ENCODE assay signal across 12 mouse cellular contexts in the genomic region with DNA sequence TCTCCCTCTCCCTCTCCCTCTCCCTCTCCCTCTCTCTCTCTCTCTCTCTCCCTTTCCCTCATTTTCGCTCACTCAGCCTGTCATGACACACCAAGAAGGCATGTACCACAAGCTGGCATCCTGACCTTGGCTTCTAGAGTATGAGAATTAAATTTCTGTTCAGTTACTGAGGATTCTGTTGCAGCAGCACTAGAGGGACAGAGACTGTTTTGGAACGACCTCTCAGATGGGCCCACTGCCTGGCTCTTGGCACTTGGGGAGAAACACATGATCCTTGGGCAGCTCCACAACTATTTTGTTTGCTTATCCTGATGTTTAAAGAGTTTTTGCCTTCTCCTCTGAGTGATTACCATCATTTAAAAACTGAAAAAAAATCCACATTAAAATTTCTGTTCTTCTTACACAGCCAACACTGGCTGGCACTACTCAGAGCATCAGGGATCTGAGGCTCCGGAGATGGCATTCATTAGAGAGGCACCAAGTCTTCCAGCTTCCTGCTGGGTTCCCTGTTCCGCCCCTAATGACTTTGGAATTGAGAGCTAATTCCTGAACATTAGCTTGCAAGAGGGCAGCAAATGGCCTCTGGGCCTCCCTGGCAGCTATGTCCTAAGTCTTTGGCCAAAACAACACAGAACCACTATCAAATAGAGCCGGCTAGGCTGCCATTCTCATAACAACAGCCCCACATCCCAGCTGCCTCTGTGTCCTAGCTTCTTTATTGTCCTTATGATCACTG.
DNase-seq lines count a peak whose midpoint lies in the region; ATAC-seq and TF ChIP-seq lines count a peak whose summit lies in the region.
"Had no signal": no experiment of that assay in that cellular context is flagged by ENCODE, and none has a peak within 500 bp of the region (broad histone marks: within the 10 kb centered on the region; RNA-seq: fewer than 3 reads in every experiment).

No protein-coding gene starts in this region.

- H3K27me3 ChIP-seq in liver, adult 2 months (ENCODE audit: control insufficient read depth, insufficient read depth, low read length), result no peaks in the 10 kb centered on the region
- no peaks in the 10 kb centered on the region for H3K27me3 ChIP-seq in liver, embryonic 12.5 days (replicated peaks)
- no peaks in the 10 kb centered on the region for H3K27me3 ChIP-seq in cerebellum, adult 2 months (ENCODE audit: control insufficient read depth, insufficient read depth, low read length)
- no peaks in the 10 kb centered on the region for H3K27me3 ChIP-seq in midbrain, embryonic 13.5 days
- H3K27me3 ChIP-seq: embryonic facial prominence, embryonic 13.5 days; limb, embryonic 12.5 days had no signal

- WGBS in liver, adult 2 months, result 25% methylated on average over 5 of the region's 5 CpGs
- 50% methylated on average over 4 of the region's 5 CpGs for WGBS in liver, embryonic 12.5 days (ENCODE audit: insufficient replicate concordance)
- WGBS in cerebellum, adult 2 months, result 16% methylated on average over 5 of the region's 5 CpGs
- WGBS in midbrain, embryonic 13.5 days, result 57% methylated on average over 5 of the region's 5 CpGs

- H3K79me2 ChIP-seq in liver, adult 2 months (ENCODE audit: control insufficient read depth, insufficient read depth, low read length), result no peaks in the 10 kb centered on the region

- no peaks in the 10 kb centered on the region for H3K9me3 ChIP-seq in liver, embryonic 12.5 days (replicated peaks)
- H3K9me3 ChIP-seq in midbrain, embryonic 13.5 days, result no peaks in the 10 kb centered on the region
- H3K9me3 ChIP-seq: embryonic facial prominence, embryonic 13.5 days; limb, embryonic 12.5 days had no signal

- H3K9ac ChIP-seq in liver, adult 2 months (ENCODE audit: low read depth, low read length), result 0 out of 2 replicates have a peak overlapping the region, but pooled peaks have one; percentile 47
- no peak overlapping the region for H3K9ac ChIP-seq in liver, embryonic 12.5 days
- no peak overlapping the region for H3K9ac ChIP-seq in midbrain, embryonic 13.5 days (replicated peaks)
- H3K9ac ChIP-seq: embryonic facial prominence, embryonic 13.5 days; limb, embryonic 12.5 days had no signal

- DNase-seq in liver, adult 2 months (ENCODE audit: extremely low read depth, low read depth, low spot score), result peak; percentile 90
- peak; percentile 47 for DNase-seq in adrenal gland, adult 8-10 months
- DNase-seq in cerebellum, adult 2 months, result peak; percentile 34 to 67
- DNase-seq in gastrocnemius, postnatal 25 days, result peak; percentile 76
- no peak for DNase-seq in layer of hippocampus, adult 9-10 months (ENCODE audit: low spot score)
- no peak for DNase-seq in heart, adult 18-20 months
- DNase-seq: kidney, postnatal 14 days; thymus, postnatal 36 days had no signal

- no peak overlapping the region for H3K4me2 ChIP-seq in liver, embryonic 12.5 days
- no peak overlapping the region for H3K4me2 ChIP-seq in midbrain, embryonic 13.5 days (replicated peaks)
- H3K4me2 ChIP-seq: embryonic facial prominence, embryonic 13.5 days; limb, embryonic 12.5 days had no signal

- no peak for ATAC-seq in liver, embryonic 12.5 days
- ATAC-seq in midbrain, embryonic 13.5 days, result no peak

- TF ChIP-seq CTCF in liver, adult 2 months (IDR thresholded peaks at IDR 0.05; ENCODE audit: low read depth, low read length), result no peak
- no peak for TF ChIP-seq CTCF in cerebellum, adult 2 months (IDR thresholded peaks at IDR 0.05; ENCODE audit: borderline replicate concordance, insufficient read depth, low read depth, low read length)

- no peak for TF ChIP-seq POLR2A in liver, adult 2 months (IDR thresholded peaks at IDR 0.05; ENCODE audit: extremely low read depth, insufficient read depth, low read length)
- TF ChIP-seq POLR2A in cerebellum, adult 2 months (IDR thresholded peaks at IDR 0.05; ENCODE audit: borderline replicate concordance, insufficient read depth, low read length), result no peak

- H3K27ac ChIP-seq in liver, adult 2 months (replicated peaks; ENCODE audit: insufficient read depth, low read depth, low read length), result peak overlapping the region; percentile 62
- H3K27ac ChIP-seq in liver, embryonic 12.5 days, result no peak overlapping the region
- H3K27ac ChIP-seq in cerebellum, adult 2 months (ENCODE audit: insufficient read depth, low read length), result no peak overlapping the region
- H3K27ac ChIP-seq in midbrain, embryonic 13.5 days, result no peak overlapping the region
- H3K27ac ChIP-seq: embryonic facial prominence, embryonic 13.5 days; limb, embryonic 12.5 days had no signal

- peaks cover 24% of the 10 kb centered on the region for H3K4me1 ChIP-seq in liver, adult 2 months (ENCODE audit: control insufficient read depth, insufficient read depth, low read length)
- H3K4me1 ChIP-seq in liver, embryonic 12.5 days, result no peaks in the 10 kb centered on the region
- H3K4me1 ChIP-seq in cerebellum, adult 2 months (ENCODE audit: control insufficient read depth, insufficient read depth, low read length), result peaks cover 5% of the 10 kb centered on the region; the same call in 1 of the 2 replicates
- H3K4me1 ChIP-seq in midbrain, embryonic 13.5 days (replicated peaks), result no peaks in the 10 kb centered on the region
- H3K4me1 ChIP-seq: embryonic facial prominence, embryonic 13.5 days; limb, embryonic 12.5 days had no signal

- H3K4me3 ChIP-seq in liver, adult 2 months (ENCODE audit: insufficient read depth, low read depth, low read length), result no peak overlapping the region
- H3K4me3 ChIP-seq in liver, embryonic 12.5 days, result no peak overlapping the region
- H3K4me3 ChIP-seq in cerebellum, adult 2 months (replicated peaks; ENCODE audit: insufficient read depth, low read depth, low read length), result no peak overlapping the region
- H3K4me3 ChIP-seq in midbrain, embryonic 13.5 days (replicated peaks), result no peak overlapping the region
- H3K4me3 ChIP-seq: embryonic facial prominence, embryonic 13.5 days; limb, embryonic 12.5 days had no signal

- no peaks in the 10 kb centered on the region for H3K36me3 ChIP-seq in liver, adult 2 months (ENCODE audit: control insufficient read depth, insufficient read depth, low read length)
- no peaks in the 10 kb centered on the region for H3K36me3 ChIP-seq in liver, embryonic 12.5 days
- no peaks in the 10 kb centered on the region for H3K36me3 ChIP-seq in midbrain, embryonic 13.5 days
- H3K36me3 ChIP-seq: embryonic facial prominence, embryonic 13.5 days; limb, embryonic 12.5 days had no signal

Comparison
In these comparisons a context has a peak if more than half of its experiments do, and no peak if none do; other contexts are left out.
1. DNase-seq: peak in liver, adult 2 months (single experiment), adrenal gland, adult 8-10 months (single experiment), cerebellum, adult 2 months (2 of 2) and gastrocnemius, postnatal 25 days (single experiment); none in layer of hippocampus, adult 9-10 months (single experiment) and heart, adult 18-20 months (0 of 2).